Mouse (Mus musculus): ENCODE measurements around the gene Zfp451. TPM values are rescaled to one million over a fixed set of nuclear protein-coding genes. Genes with fewer than 3 reads are reported as not detected.
"Not testable (repeated sequence)": the region's sequence is repeated elsewhere in the genome, so short reads cannot be mapped to it uniquely, and the experiment has no call there.

The Zfp451 gene
- polyA plus RNA-seq, 1 experiment from 2014 or later = 29.7 TPM

DNA sequence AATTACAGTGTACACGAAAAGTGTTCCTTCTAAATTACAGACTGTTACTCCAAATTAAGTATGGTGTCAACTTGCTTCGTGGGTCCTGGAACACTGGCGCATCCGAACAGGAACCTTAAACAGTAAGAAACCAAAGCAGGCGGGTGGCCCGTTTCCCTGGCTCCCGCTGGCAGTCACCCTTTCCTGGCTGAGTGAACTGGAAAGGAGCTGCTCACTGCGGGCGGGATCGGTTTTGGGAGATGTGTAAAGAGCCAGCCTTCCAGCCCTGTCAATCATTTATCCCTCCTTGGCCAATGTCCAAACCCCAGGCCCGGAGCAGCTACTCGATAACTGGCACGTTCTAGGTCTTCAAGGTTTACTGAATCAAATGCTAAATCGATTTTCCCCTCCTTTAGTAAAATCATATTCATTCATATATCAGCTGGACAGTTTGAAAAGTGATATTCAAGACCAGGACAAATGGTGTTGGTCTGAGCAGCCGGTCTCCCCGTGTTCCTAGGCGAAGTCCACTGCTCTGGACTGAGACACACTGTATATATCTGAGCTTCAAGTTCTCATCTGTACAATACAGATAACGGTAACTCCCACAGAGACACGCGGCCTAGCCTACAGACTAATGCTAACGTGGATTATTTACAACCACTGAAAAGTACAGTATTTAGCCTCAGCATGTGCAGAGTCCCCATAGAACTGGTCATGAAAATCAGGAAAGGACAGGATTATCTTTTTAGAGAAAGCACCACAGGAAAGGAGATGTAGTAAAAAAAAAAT is 59.2 kb downstream of the Zfp451 start:
- Histone ChIP-seq H3K9ac (ENCODE audit: low read depth, low read length) (no peak overlapping the region), H3K4me3 (ENCODE audit: low read depth, low read length) (no peak overlapping the region), H3K27me3 (replicated peaks; ENCODE audit: control insufficient read depth, insufficient read depth, low read length) (no peaks in the 10 kb centered on the region), H3K4me1 (ENCODE audit: control insufficient read depth, insufficient read depth, low read length) (peaks cover 12% of the 10 kb centered on the region), H3K27ac (replicated peaks; ENCODE audit: low read depth, low read length) (no peak overlapping the region), H3K9me3 (ENCODE audit: control insufficient read depth, low read length) (no peaks in the 10 kb centered on the region), H3K4me2 (ENCODE audit: low read depth, low read length) (peak overlapping the region; percentile 92; the same call in 1 of the 2 replicates), H3K36me3 (ENCODE audit: control insufficient read depth, insufficient read depth, low read length) (no peaks in the 10 kb centered on the region)
- ATAC-seq (ENCODE audit: low read depth) (no peak), DNase-seq (ENCODE audit: low spot score) (peak; percentile 36)
- WGBS = 78% methylated on average over 21 of the region's 21 CpGs

DNA sequence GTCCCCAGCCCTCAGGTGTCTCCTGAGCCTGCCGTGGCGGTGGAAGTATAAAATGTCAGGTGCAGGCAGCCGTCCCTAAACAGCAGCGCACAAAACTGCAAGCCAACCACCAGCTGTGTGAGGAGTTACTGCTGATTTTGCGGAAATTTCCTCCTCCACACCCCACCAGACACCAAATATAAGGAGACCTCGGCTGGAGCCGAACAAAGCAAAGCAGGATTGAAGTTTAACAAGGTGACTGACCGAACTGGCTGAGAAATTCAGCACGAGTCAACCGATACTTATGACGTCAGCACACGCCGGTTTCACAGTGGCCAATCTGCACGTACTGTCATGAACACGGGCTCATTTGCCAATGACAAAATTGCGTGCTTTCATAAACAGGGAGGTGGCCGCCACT is 60.3 kb downstream of the Zfp451 start:
- no peak for ATAC-seq (ENCODE audit: low read depth)
- WGBS = 84% methylated on average over 17 of the region's 17 CpGs
- DNase-seq (ENCODE audit: low spot score) = no peak

DNA sequence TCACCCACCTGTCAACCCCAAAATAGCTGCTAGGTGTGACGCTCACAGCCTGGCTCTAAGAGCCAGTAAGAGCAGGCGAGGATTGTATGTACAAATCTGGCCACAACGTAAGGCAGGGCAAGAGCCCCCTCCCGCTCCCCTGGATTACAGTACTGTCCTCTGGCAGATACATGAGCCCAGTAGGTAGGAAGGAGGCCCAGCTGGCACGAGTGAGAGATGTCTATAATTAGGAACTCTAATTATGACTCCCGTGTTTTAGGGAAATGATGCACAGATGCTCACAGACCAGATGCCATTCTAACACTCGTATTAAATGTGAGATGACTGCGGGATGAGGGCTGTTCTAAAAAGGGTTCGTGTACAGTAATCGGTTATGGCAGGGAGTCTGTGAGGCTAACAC is 63.1 kb downstream of the Zfp451 start:
- Histone ChIP-seq H3K4me3 (ENCODE audit: low read depth, low read length) (no peak overlapping the region), H3K4me2 (ENCODE audit: low read depth, low read length) (no peak overlapping the region), H3K9me3 (ENCODE audit: control insufficient read depth, low read length) (no peaks in the 10 kb centered on the region), H3K27ac (replicated peaks; ENCODE audit: low read depth, low read length) (no peak overlapping the region), H3K27me3 (replicated peaks; ENCODE audit: control insufficient read depth, insufficient read depth, low read length) (no peaks in the 10 kb centered on the region), H3K9ac (ENCODE audit: low read depth, low read length) (no peak overlapping the region), H3K4me1 (ENCODE audit: control insufficient read depth, insufficient read depth, low read length) (peaks cover 6% of the 10 kb centered on the region; the same call in 1 of the 2 replicates), H3K36me3 (ENCODE audit: control insufficient read depth, insufficient read depth, low read length) (peaks cover 20% of the 10 kb centered on the region)
- WGBS = 76% methylated on average over 10 of the region's 10 CpGs
- ATAC-seq (ENCODE audit: low read depth) (peak; percentile 66), DNase-seq (ENCODE audit: low spot score) (peak; percentile 40)

More for the DNA sequence above, 60.3 kb downstream of the Zfp451 start:
- Histone ChIP-seq H3K4me1 (ENCODE audit: control insufficient read depth, insufficient read depth, low read length) (peaks cover 12% of the 10 kb centered on the region), H3K36me3 (ENCODE audit: control insufficient read depth, insufficient read depth, low read length) (no peaks in the 10 kb centered on the region), H3K9me3 (ENCODE audit: control insufficient read depth, low read length) (no peaks in the 10 kb centered on the region), H3K4me3 (ENCODE audit: low read depth, low read length) (no peak overlapping the region), H3K27me3 (replicated peaks; ENCODE audit: control insufficient read depth, insufficient read depth, low read length) (no peaks in the 10 kb centered on the region), H3K27ac (replicated peaks; ENCODE audit: low read depth, low read length) (no peak overlapping the region), H3K4me2 (ENCODE audit: low read depth, low read length) (no peak overlapping the region), H3K9ac (ENCODE audit: low read depth, low read length) (no peak overlapping the region)

- H3K36me3 ChIP-seq (ENCODE audit: control insufficient read depth, insufficient read depth, low read length) = peaks cover 32% of the 10 kb centered on the region
- H3K9ac ChIP-seq (ENCODE audit: low read depth, low read length) = not testable (repeated sequence)
Observed at GRCm38 (mm10) chr1:33749709-33750108, 64.7 kb downstream of the Zfp451 start.

GRCm38 (mm10) chr1:33749109-33749508 is 65.3 kb downstream of the Zfp451 start:
- DNase-seq (ENCODE audit: low spot score) (no peak), ATAC-seq (ENCODE audit: low read depth) (no peak)
- no peak overlapping the region for H3K4me3 ChIP-seq (ENCODE audit: low read depth, low read length)
- H3K9me3 ChIP-seq (ENCODE audit: control insufficient read depth, low read length) = no peaks in the 10 kb centered on the region
- H3K9ac ChIP-seq (ENCODE audit: low read depth, low read length) = no peak overlapping the region
- H3K4me2 ChIP-seq (ENCODE audit: low read depth, low read length) = no peak overlapping the region
- WGBS = 97% methylated on average over 11 of the region's 11 CpGs
- peaks cover 33% of the 10 kb centered on the region for H3K36me3 ChIP-seq (ENCODE audit: control insufficient read depth, insufficient read depth, low read length)
- no peaks in the 10 kb centered on the region for H3K4me1 ChIP-seq (ENCODE audit: control insufficient read depth, insufficient read depth, low read length)
- no peak overlapping the region for H3K27ac ChIP-seq (replicated peaks; ENCODE audit: low read depth, low read length)
- H3K27me3 ChIP-seq (replicated peaks; ENCODE audit: control insufficient read depth, insufficient read depth, low read length) = no peaks in the 10 kb centered on the region

More at GRCm38 (mm10) chr1:33749709-33750108, 64.7 kb downstream of the Zfp451 start:
- not testable (repeated sequence) for H3K27me3 ChIP-seq (replicated peaks; ENCODE audit: control insufficient read depth, insufficient read depth, low read length); H3K4me3 ChIP-seq (ENCODE audit: low read depth, low read length); DNase-seq (ENCODE audit: low spot score); H3K27ac ChIP-seq (replicated peaks; ENCODE audit: low read depth, low read length); H3K4me1 ChIP-seq (ENCODE audit: control insufficient read depth, insufficient read depth, low read length); H3K9me3 ChIP-seq (ENCODE audit: control insufficient read depth, low read length); H3K4me2 ChIP-seq (ENCODE audit: low read depth, low read length); ATAC-seq (ENCODE audit: low read depth)
- WGBS = 84% methylated on average over 4 of the region's 4 CpGs

GRCm38 (mm10) chr1:33745901-33746300 is 68.5 kb downstream of the Zfp451 start:
- H3K9me3 ChIP-seq (ENCODE audit: control insufficient read depth, low read length) = no peaks in the 10 kb centered on the region
- H3K36me3 ChIP-seq (ENCODE audit: control insufficient read depth, insufficient read depth, low read length) = peaks cover 44% of the 10 kb centered on the region
- H3K27me3 ChIP-seq (replicated peaks; ENCODE audit: control insufficient read depth, insufficient read depth, low read length) = no peaks in the 10 kb centered on the region
- no peak overlapping the region for H3K27ac ChIP-seq (replicated peaks; ENCODE audit: low read depth, low read length)
- H3K4me2 ChIP-seq (ENCODE audit: low read depth, low read length) = no peak overlapping the region
- no peak for ATAC-seq (ENCODE audit: low read depth)
- H3K4me3 ChIP-seq (ENCODE audit: low read depth, low read length) = no peak overlapping the region
- no peak for DNase-seq (ENCODE audit: low spot score)
- 94% methylated on average over 4 of the region's 4 CpGs for WGBS
- no peak overlapping the region for H3K9ac ChIP-seq (ENCODE audit: low read depth, low read length)
- no peaks in the 10 kb centered on the region for H3K4me1 ChIP-seq (ENCODE audit: control insufficient read depth, insufficient read depth, low read length)

GRCm38 (mm10) chr1:33744815-33745214 is 69.6 kb downstream of the Zfp451 start:
- H3K4me1 ChIP-seq (ENCODE audit: control insufficient read depth, insufficient read depth, low read length); DNase-seq (ENCODE audit: low spot score); H3K4me2 ChIP-seq (ENCODE audit: low read depth, low read length); H3K9ac ChIP-seq (ENCODE audit: low read depth, low read length); H3K27me3 ChIP-seq (replicated peaks; ENCODE audit: control insufficient read depth, insufficient read depth, low read length); H3K4me3 ChIP-seq (ENCODE audit: low read depth, low read length); ATAC-seq (ENCODE audit: low read depth); H3K9me3 ChIP-seq (ENCODE audit: control insufficient read depth, low read length); H3K27ac ChIP-seq (replicated peaks; ENCODE audit: low read depth, low read length): not testable (repeated sequence)
- H3K36me3 ChIP-seq (ENCODE audit: control insufficient read depth, insufficient read depth, low read length) = peaks cover 52% of the 10 kb centered on the region
- WGBS = 98% methylated on average over 8 of the region's 9 CpGs

DNA sequence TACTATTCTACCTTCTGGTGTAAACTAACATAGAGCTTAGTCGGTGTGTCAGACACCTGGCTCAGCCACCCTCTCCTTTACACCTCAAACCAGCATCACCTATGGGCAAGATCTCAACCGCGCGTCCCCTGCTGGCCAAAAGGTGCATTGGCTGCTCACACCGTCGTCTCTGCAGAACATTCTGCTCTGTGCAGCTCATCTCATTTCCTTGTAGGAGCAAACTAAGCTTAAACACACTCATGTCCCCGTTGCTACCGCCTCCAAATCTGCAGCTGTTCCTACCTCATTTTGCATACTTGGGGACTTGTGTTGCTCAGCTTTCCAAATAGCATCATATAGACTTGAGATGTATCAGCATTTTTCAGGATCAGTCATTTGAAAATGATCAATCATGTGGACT is 71.5 kb downstream of the Zfp451 start:
- no peak for DNase-seq (ENCODE audit: low spot score)
- no peak overlapping the region for H3K4me2 ChIP-seq (ENCODE audit: low read depth, low read length)
- no peak for ATAC-seq (ENCODE audit: low read depth)
- H3K9me3 ChIP-seq (ENCODE audit: control insufficient read depth, low read length) = no peaks in the 10 kb centered on the region
- no peak overlapping the region for H3K27ac ChIP-seq (replicated peaks; ENCODE audit: low read depth, low read length)
- peaks cover 63% of the 10 kb centered on the region for H3K36me3 ChIP-seq (ENCODE audit: control insufficient read depth, insufficient read depth, low read length)
- no peaks in the 10 kb centered on the region for H3K4me1 ChIP-seq (ENCODE audit: control insufficient read depth, insufficient read depth, low read length)
- 26% methylated on average over 8 of the region's 8 CpGs for WGBS
- H3K27me3 ChIP-seq (replicated peaks; ENCODE audit: control insufficient read depth, insufficient read depth, low read length) = no peaks in the 10 kb centered on the region
- no peak overlapping the region for H3K9ac ChIP-seq (ENCODE audit: low read depth, low read length)
- no peak overlapping the region for H3K4me3 ChIP-seq (ENCODE audit: low read depth, low read length)

- WGBS = 33% methylated on average over 12 of the region's 12 CpGs
- ATAC-seq (ENCODE audit: low read depth) = peak; percentile 84
Observed at GRCm38 (mm10) chr1:33739302-33739701, 75.1 kb downstream of the Zfp451 start.

More at GRCm38 (mm10) chr1:33739302-33739701, 75.1 kb downstream of the Zfp451 start:
- Histone ChIP-seq H3K4me3 (ENCODE audit: low read depth, low read length) (no peak overlapping the region), H3K27me3 (replicated peaks; ENCODE audit: control insufficient read depth, insufficient read depth, low read length) (no peaks in the 10 kb centered on the region), H3K36me3 (ENCODE audit: control insufficient read depth, insufficient read depth, low read length) (peaks cover 71% of the 10 kb centered on the region), H3K9me3 (ENCODE audit: control insufficient read depth, low read length) (no peaks in the 10 kb centered on the region), H3K9ac (ENCODE audit: low read depth, low read length) (no peak overlapping the region), H3K4me2 (ENCODE audit: low read depth, low read length) (no peak overlapping the region), H3K4me1 (ENCODE audit: control insufficient read depth, insufficient read depth, low read length) (no peaks in the 10 kb centered on the region), H3K27ac (replicated peaks; ENCODE audit: low read depth, low read length) (no peak overlapping the region)
- peak; percentile 88 for DNase-seq (ENCODE audit: low spot score)

All from embryonic facial prominence, embryonic 14.5 days (tissue).